Mouse (Mus musculus) gastrocnemius, postnatal 36 days (tissue): ENCODE data around the gene Tfpi. TPM values are rescaled to one million over a fixed set of nuclear protein-coding genes. Genes with fewer than 3 reads are reported as not detected.
"Not testable (repeated sequence)": the region's sequence is repeated elsewhere in the genome, so short reads cannot be mapped to it uniquely, and the experiment has no call there.

Source experiments
- DNase-seq, 2 experiments: peaks; one replicate each; pipeline ENCODE4 v3.0.0; 2022
- intact Hi-C: fragments of 180-260 bp; cut with DNase I; formaldehyde crosslinking; loops from one replicate; pipeline ENCODE4 v1.15.1; 2025
- total RNA-seq, 2 experiments: library from RNA; stranded (reverse); gene quantifications; 2 replicates each; pipeline ENCODE4 v1.2.3; 2021

Gene Tfpi
- total RNA-seq, 2 experiments from 2014 or later: 2.1 to 2.3 TPM

- intact Hi-C loops: no loop called here
These were observed 71.7 kb downstream of the Tfpi start for GRCm38 (mm10) chr2:84404834-84405233.

GRCm38 (mm10) chr2:84402713-84403112, 73.9 kb downstream of the Tfpi start:
- DNase-seq: no peak
- intact Hi-C loops: no loop called here

More at GRCm38 (mm10) chr2:84404834-84405233, 71.7 kb downstream of the Tfpi start:
- no peak for DNase-seq

- intact Hi-C loops: no loop called here
- no peak for DNase-seq
These were observed 80.0 kb downstream of the Tfpi start for GRCm38 (mm10) chr2:84396557-84396956.

- DNase-seq: no peak
These were observed 83.3 kb downstream of the Tfpi start for GRCm38 (mm10) chr2:84393236-84393635.

GRCm38 (mm10) chr2:84389075-84389474, 87.5 kb downstream of the Tfpi start:
- intact Hi-C loops: no loop called here
- DNase-seq: no peak

More at GRCm38 (mm10) chr2:84393236-84393635, 83.3 kb downstream of the Tfpi start:
- intact Hi-C loops: no loop called here

GRCm38 (mm10) chr2:84388537-84388936, 88.0 kb downstream of the Tfpi start:
- DNase-seq, intact Hi-C loops: not testable (repeated sequence)

GRCm38 (mm10) chr2:84388023-84388416, 88.6 kb downstream of the Tfpi start:
- intact Hi-C loops: no loop called here
- no peak for DNase-seq

- no peak for DNase-seq
- intact Hi-C loops: no loop called here
These were observed 89.1 kb downstream of the Tfpi start for GRCm38 (mm10) chr2:84387394-84388022.

GRCm38 (mm10) chr2:84386563-84387393, 89.8 kb downstream of the Tfpi start:
- intact Hi-C loops: no loop called here
- no peak for DNase-seq

GRCm38 (mm10) chr2:84384911-84385693, 91.5 kb downstream of the Tfpi start:
- intact Hi-C loops: no loop called here

GRCm38 (mm10) chr2:84383828-84384227, 92.7 kb downstream of the Tfpi start:
- intact Hi-C loops: no loop called here
- DNase-seq: no peak

More at GRCm38 (mm10) chr2:84384911-84385693, 91.5 kb downstream of the Tfpi start:
- no peak for DNase-seq

Other genes with a start within 250 kb of the Tfpi start
- gene Calcrl, start 51.4 kb downstream of the Tfpi start, total RNA-seq: 10 to 100 TPM; 10.5 TPM
- 10 to 100 TPM; 28.8 to 29.9 TPM for gene Ctnnd1, start 174.0 kb upstream of the Tfpi start, total RNA-seq
- gene Btbd18, start 182.3 kb upstream of the Tfpi start, total RNA-seq: not detected
- 10 to 100 TPM in 1 of 2 experiments, 1 to 10 TPM in 1; 6.8 to 13.0 TPM for gene Selenoh, start 194.0 kb upstream of the Tfpi start, total RNA-seq
- not detected for gene Gm28635, start 201.3 kb upstream of the Tfpi start, total RNA-seq
- 1 to 10 TPM; 5.2 to 6.7 TPM for gene Med19, start 201.6 kb upstream of the Tfpi start, total RNA-seq
- gene Tmx2, start 202.4 kb upstream of the Tfpi start, total RNA-seq: 10 to 100 TPM; 45.8 to 50.2 TPM
- gene Zdhhc5, start 238.4 kb upstream of the Tfpi start, total RNA-seq: 10 to 100 TPM; 57.5 to 62.2 TPM